Mouse (Mus musculus) adrenal gland, postnatal 10 days (tissue): ENCODE data around the gene Egflam. TPM values are rescaled to one million over a fixed set of nuclear protein-coding genes. Genes with fewer than 3 reads are reported as not detected.

ENCODE experiments used
- DNase-seq: peaks from one replicate; pipeline ENCODE4 v3.0.0; 2021; ENCODE audit warnings: mixed read lengths
- total RNA-seq, 2 experiments: library from RNA; stranded (reverse); gene quantifications; 2 replicates each; pipeline ENCODE4 v1.2.3; 2021

The Egflam gene
- total RNA-seq, 2 experiments from 2014 or later: 7.2 to 7.5 TPM

- DNase-seq: no peak
Observed at GRCm38 (mm10) chr15:7173776-7174175, 224.4 kb downstream of the Egflam start.

DNA sequence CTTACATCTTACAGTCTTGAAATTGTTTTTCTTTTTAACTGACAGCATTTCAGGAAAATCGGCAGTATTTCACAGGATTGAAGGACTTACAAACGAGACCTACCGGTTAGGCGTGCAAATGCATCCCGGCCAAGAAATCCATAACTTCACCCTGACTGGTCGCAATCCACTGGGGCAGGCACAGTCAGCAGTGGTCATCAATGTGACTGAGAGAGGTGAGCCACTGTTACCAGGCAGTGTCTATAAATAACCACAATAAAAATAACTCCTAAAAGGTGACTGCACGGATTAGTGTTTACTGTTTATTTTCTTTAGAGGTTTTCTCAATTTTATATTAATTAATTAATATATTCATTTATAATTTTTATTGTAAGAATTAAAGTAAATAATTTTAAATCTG, 224.8 kb downstream of the Egflam start:
- no peak for DNase-seq

- peak; percentile 24 for DNase-seq
Observed at GRCm38 (mm10) chr15:7172875-7173274, 225.3 kb downstream of the Egflam start.

DNA sequence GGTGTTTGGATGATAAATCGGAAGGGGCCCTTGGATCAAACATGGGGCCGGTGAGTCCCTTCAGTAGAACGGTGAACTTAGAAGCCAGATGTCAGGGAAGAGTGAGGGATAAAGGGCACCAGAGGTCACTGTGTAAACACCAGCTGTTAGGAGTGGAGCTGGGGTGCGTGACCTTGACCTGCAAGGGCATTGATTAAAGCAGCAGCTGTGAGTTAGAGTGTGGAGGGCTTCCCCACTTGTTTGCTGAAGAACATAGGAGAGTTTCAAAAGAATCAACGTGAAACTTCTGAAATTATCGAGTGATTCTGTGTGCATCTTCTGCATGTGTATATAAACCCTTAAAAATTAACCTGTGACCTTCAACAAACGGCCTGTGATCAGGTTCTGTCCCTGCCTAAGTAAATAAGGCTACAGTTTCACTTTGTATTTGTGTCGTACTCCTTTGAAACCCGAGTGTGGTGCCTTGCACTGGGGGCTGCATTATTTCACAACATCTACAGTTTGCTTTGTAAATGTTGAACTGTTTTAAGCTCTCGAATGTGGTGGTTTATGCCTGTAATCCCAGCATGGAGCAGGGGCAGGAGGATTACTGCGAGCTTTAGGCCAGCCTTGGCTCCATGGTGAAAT, 230.2 kb downstream of the Egflam start:
- DNase-seq: no peak

DNA sequence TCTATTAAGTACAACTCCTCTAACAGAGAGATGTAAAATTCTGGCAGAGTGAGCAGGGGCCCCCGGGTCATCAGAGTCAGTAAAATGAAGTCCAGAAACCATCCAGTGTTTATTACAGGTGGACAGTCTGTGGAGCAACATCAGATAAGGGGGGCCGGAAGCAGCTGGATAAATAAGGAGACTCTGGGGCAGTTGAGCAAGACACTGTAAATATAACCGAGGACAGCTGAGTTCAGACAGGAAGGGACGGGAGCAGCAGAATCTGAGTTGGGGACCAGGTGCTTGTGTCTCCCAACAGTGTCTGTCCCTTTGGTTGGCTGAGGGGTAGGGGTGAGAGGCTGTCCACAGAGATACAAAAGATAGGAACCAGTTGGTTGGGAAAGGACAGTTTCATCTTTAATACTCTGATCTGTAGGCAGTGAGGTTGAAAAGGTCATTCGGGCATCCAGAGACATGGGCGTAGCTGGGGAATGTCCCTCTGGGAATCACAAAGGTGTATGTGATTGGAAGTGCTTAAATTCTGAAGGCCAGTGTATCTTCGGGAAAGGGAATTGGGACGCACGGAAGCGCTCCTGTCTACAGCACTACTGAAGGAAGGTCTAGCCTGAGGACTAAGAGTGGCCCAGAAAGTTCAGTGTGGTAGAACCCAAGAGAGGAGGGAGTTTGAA, 230.8 kb downstream of the Egflam start:
- DNase-seq: no peak

- no peak for DNase-seq
Observed at GRCm38 (mm10) chr15:7166735-7167134, 231.5 kb downstream of the Egflam start.

DNA sequence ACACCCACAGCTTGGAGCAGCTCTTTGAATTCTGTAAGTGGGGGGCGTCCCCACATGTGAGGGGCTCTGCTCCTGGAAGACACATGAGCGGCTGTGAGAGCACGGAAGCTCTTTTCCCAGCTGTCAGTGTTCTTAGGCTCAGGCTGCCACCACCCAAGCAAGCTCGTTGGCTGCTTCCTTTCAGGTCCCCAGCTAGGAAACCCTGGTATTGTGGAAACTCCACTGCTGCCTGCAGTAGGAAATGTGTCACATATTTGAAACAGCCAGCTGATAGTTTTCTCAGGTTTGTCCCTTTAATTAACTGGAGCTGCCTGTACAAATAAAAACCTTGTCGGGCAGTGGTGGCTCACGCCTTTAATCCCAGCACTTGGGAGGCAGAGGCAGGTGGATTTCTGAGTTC, 234.3 kb downstream of the Egflam start:
- DNase-seq: no peak

DNA sequence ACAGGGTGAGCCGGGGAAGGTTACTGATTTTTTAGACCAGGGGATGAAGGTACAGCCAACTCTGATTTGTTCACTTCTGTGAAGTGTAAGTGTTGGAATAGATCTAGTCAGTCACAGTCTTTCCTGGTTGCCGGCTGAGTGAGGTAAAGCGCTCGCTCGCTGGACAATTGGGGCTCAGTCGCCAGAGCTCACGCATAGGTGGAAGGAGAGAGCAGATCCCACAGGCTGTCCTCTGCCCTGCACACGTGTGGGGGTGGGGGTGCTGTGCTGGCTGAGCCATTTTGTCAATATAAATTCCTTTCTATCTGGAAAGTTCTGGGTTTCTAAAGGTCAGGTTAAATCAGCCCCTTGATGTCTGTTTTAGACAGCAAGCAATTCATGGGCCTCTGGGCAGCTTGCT, 237.9 kb downstream of the Egflam start:
- DNase-seq: no peak

GRCm38 (mm10) chr15:7159869-7160268, 238.3 kb downstream of the Egflam start:
- DNase-seq: no peak

- no peak for DNase-seq
Observed at GRCm38 (mm10) chr15:7157658-7158057, 240.5 kb downstream of the Egflam start.
